Mouse (Mus musculus): ENCODE results near the gene Vmn1r199. TPM values are rescaled to one million over a fixed set of nuclear protein-coding genes. Genes with fewer than 3 reads are reported as not detected.

The Vmn1r199 gene
- polyA plus RNA-seq, 1 experiment, result not detected

GRCm38 (mm10) chr13:22390073-22390472 lies 10.5 kb downstream of the Vmn1r199 start, which contains the start of gene Vmn1r200:
TSS of gene Vmn1r200 (plus strand) at chr13:22390373.
- Histone ChIP-seq H3K4me1 (ENCODE audit: control insufficient read depth, insufficient read depth, insufficient read length, low read length) (peaks cover 2% of the 10 kb centered on the region; the same call in 1 of the 2 replicates), H3K27ac (ENCODE audit: insufficient read depth, low read depth, low read length) (no peak within 1 kb of the TSS), H3K4me3 (ENCODE audit: low read depth, low read length) (no peak within 1 kb of the TSS), H3K36me3 (ENCODE audit: control insufficient read depth, insufficient read depth, low read length) (no peaks in the 10 kb centered on the region), H3K27me3 (ENCODE audit: control insufficient read depth, insufficient read depth, low read length) (no peaks in the 10 kb centered on the region)
- 71% methylated on average over 3 of the region's 3 CpGs for whole genome bisulfite sequencing
- TF ChIP-seq CTCF (IDR thresholded peaks at IDR 0.05; ENCODE audit: extremely low read depth, insufficient read length, insufficient replicate concordance, low read depth, low read length) (no peak), POLR2A (IDR thresholded peaks at IDR 0.05; ENCODE audit: low read depth, low read length) (no peak)

- Histone ChIP-seq H3K4me1 (ENCODE audit: control insufficient read depth, insufficient read depth, insufficient read length, low read length) (no peaks in the 10 kb centered on the region), H3K36me3 (ENCODE audit: control insufficient read depth, insufficient read depth, low read length) (no peaks in the 10 kb centered on the region), H3K27me3 (ENCODE audit: control insufficient read depth, insufficient read depth, low read length) (no peaks in the 10 kb centered on the region), H3K27ac (ENCODE audit: insufficient read depth, low read depth, low read length) (no peak overlapping the region), H3K4me3 (ENCODE audit: low read depth, low read length) (no peak overlapping the region)
- TF ChIP-seq POLR2A (IDR thresholded peaks at IDR 0.05; ENCODE audit: low read depth, low read length), result no peak
- TF ChIP-seq CTCF (IDR thresholded peaks at IDR 0.05; ENCODE audit: extremely low read depth, insufficient read length, insufficient replicate concordance, low read depth, low read length), result no peak
- WGBS, result 71% methylated on average over 1 of the region's 1 CpGs
Measured at GRCm38 (mm10) chr13:22402978-22403377, 23.4 kb downstream of the Vmn1r199 start.

Other genes starting within 250 kb of the Vmn1r199 start
- not detected in 2 replicates for gene Vmn1r191, start 195.8 kb upstream of the Vmn1r199 start, polyA plus RNA-seq (2012; rRNA removed)
- not detected in 2 replicates for gene Vmn1r192, start 188.7 kb upstream of the Vmn1r199 start, polyA plus RNA-seq (2012; rRNA removed)
- not detected in 2 replicates for gene Vmn1r193, start 156.7 kb upstream of the Vmn1r199 start, polyA plus RNA-seq (2012; rRNA removed)
- gene Vmn1r194, start 135.6 kb upstream of the Vmn1r199 start, polyA plus RNA-seq (2012; rRNA removed), result not detected in 2 replicates
- gene Vmn1r195, start 109.3 kb upstream of the Vmn1r199 start, polyA plus RNA-seq (2012; rRNA removed), result not detected in 2 replicates
- gene Vmn1r196, start 89.9 kb upstream of the Vmn1r199 start, polyA plus RNA-seq (2012; rRNA removed), result not detected in 2 replicates
- not detected in 2 replicates for gene Vmn1r197, start 55.2 kb upstream of the Vmn1r199 start, polyA plus RNA-seq (2012; rRNA removed)
- not detected in 2 replicates for gene Vmn1r198, start 29.5 kb upstream of the Vmn1r199 start, polyA plus RNA-seq (2012; rRNA removed)
- not detected in 2 replicates for gene Vmn1r200, start 10.6 kb downstream of the Vmn1r199 start, polyA plus RNA-seq (2012; rRNA removed)
- gene Vmn1r201, start 92.1 kb downstream of the Vmn1r199 start, polyA plus RNA-seq (2012; rRNA removed), result not detected in 2 replicates
- not detected in 2 replicates for gene Vmn1r202, start 125.6 kb downstream of the Vmn1r199 start, polyA plus RNA-seq (2012; rRNA removed)
- not detected in 2 replicates for gene Vmn1r203, start 138.3 kb downstream of the Vmn1r199 start, polyA plus RNA-seq (2012; rRNA removed)
- not detected in 2 replicates for gene Vmn1r204, start 173.4 kb downstream of the Vmn1r199 start, polyA plus RNA-seq (2012; rRNA removed)
- not detected in 2 replicates for gene Vmn1r205, start 213.2 kb downstream of the Vmn1r199 start, polyA plus RNA-seq (2012; rRNA removed)
- not detected in 2 replicates for gene Vmn1r206, start 244.4 kb downstream of the Vmn1r199 start, polyA plus RNA-seq (2012; rRNA removed)